Mouse (Mus musculus) kidney, adult 11 months (tissue): ENCODE results near the gene Obsl1.

Experiments used
- DNase-seq: peaks from one replicate; pipeline ENCODE4 v3.0.0; 2022

Obsl1 gene

GRCm38 (mm10) chr1:75480735-75481134, 25.5 kb downstream of the Obsl1 start:
- no peak for DNase-seq

- no peak for DNase-seq
Measured at GRCm38 (mm10) chr1:75480036-75480435, 26.2 kb downstream of the Obsl1 start.

GRCm38 (mm10) chr1:75479635-75479989, 26.6 kb downstream of the Obsl1 start:
- DNase-seq = no peak

- peak; percentile 97 for DNase-seq
Measured at GRCm38 (mm10) chr1:75478916-75479634, 27.2 kb downstream of the Obsl1 start, which contains the start of the genes Chpf and Tmem198. Gene Chpf (minus strand): TSS chr1:75479307. Gene Tmem198 (plus strand): TSS chr1:75479532.

- DNase-seq = peak; percentile 46
Measured at GRCm38 (mm10) chr1:75478497-75478896, 27.8 kb downstream of the Obsl1 start.

- no peak for DNase-seq
Measured at GRCm38 (mm10) chr1:75477966-75478290, 28.3 kb downstream of the Obsl1 start.

- peak; percentile 78 for DNase-seq
Measured at GRCm38 (mm10) chr1:75477264-75477965, 28.8 kb downstream of the Obsl1 start.

- no peak for DNase-seq
Measured at GRCm38 (mm10) chr1:75476441-75476840, 29.8 kb downstream of the Obsl1 start.

- DNase-seq = no peak
Measured at GRCm38 (mm10) chr1:75469287-75469825, 36.9 kb downstream of the Obsl1 start.

GRCm38 (mm10) chr1:75467215-75467927, 38.9 kb downstream of the Obsl1 start:
- peak; percentile 67 for DNase-seq

- no peak for DNase-seq
Measured at GRCm38 (mm10) chr1:75463652-75464204, 42.5 kb downstream of the Obsl1 start.

- no peak for DNase-seq
Measured at GRCm38 (mm10) chr1:75462636-75463035, 43.6 kb downstream of the Obsl1 start.

- DNase-seq = no peak
Measured at GRCm38 (mm10) chr1:75460297-75460696, 46.0 kb downstream of the Obsl1 start.

GRCm38 (mm10) chr1:75458789-75459684, 47.2 kb downstream of the Obsl1 start:
- DNase-seq = no peak

- peak; percentile 23 for DNase-seq
Measured at GRCm38 (mm10) chr1:75458025-75458788, 48.0 kb downstream of the Obsl1 start.

GRCm38 (mm10) chr1:75457710-75458024, 48.6 kb downstream of the Obsl1 start:
- DNase-seq = no peak

- no peak for DNase-seq
Measured at GRCm38 (mm10) chr1:75456746-75457564, 49.3 kb downstream of the Obsl1 start.

GRCm38 (mm10) chr1:75455948-75456347, 50.3 kb downstream of the Obsl1 start:
- no peak for DNase-seq

GRCm38 (mm10) chr1:75455433-75455832, 50.8 kb downstream of the Obsl1 start:
- DNase-seq = no peak

- DNase-seq = no peak
Measured at GRCm38 (mm10) chr1:75451900-75452299, 54.4 kb downstream of the Obsl1 start.
